Mouse (Mus musculus) embryonic fibroblast, embryonic 13.5 days (primary cell): ENCODE measurements around the gene Ccdc91. TPM values are rescaled to one million over a fixed set of nuclear protein-coding genes. Genes with fewer than 3 reads are reported as not detected.

Experiments used
- H3K27ac ChIP-seq: 2 replicates; pipeline ENCODE4 v1.5.1; 2012; ENCODE audit warnings: low read length, control low read depth, inconsistent platforms; ENCODE audit not compliant: insufficient read depth
- H3K4me1 ChIP-seq: 2 replicates; pipeline ENCODE4 v1.6.1; 2011; ENCODE audit warnings: low read length; ENCODE audit not compliant: control insufficient read depth, insufficient read depth
- H3K4me3 ChIP-seq: 2 replicates; pipeline ENCODE4 v1.5.1; 2011; ENCODE audit warnings: mild to moderate bottlenecking, control low read depth, low read length; ENCODE audit not compliant: insufficient read depth
- CTCF ChIP-seq: IDR thresholded peaks from 2 replicates; pipeline ENCODE4 v1.5.1; 2011; ENCODE audit warnings: mild to moderate bottlenecking, control low read depth, low read length, moderate library complexity, borderline replicate concordance; ENCODE audit not compliant: insufficient read depth
- POLR2A ChIP-seq: IDR thresholded peaks from 2 replicates; pipeline ENCODE4 v1.6.1; 2011; ENCODE audit warnings: low read depth, mild to moderate bottlenecking, control low read depth, low read length, moderate library complexity
- polyA plus RNA-seq: library from polyadenylated mRNA; stranded (reverse); fragments of >200 nt; gene quantifications from 2 replicates; pipeline ENCODE4 v1.2.4, GENCODE M21; 2011; ENCODE audit warnings: low read depth; ENCODE audit not compliant: missing spikeins, insufficient read length

Gene Ccdc91
- polyA plus RNA-seq, 1 experiment: 20.5 TPM

DNA sequence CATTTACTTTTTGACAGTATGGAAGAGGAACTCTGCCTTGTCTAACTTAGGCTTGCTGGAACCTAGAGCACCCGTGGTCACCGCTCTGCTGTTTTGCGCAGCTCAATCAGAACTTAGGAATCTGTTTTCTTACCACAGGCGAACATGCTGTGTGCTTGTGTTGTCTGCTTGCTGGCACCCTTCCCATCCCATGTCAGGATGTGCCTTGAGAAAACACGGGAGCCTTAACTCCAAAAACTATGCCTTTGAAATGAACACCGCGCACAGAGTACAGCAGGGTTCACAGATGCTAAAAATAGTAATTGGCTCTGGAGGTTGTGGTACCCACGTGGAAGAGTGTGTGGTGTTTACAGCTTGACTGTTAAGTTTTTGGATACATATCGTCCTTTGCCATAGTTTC is 30.4 kb downstream of the Ccdc91 start:
- Histone ChIP-seq H3K27ac (no peak overlapping the region), H3K4me3 (no peak overlapping the region), H3K4me1 (peaks cover 10% of the 10 kb centered on the region)
- no peak for TF ChIP-seq POLR2A
- no peak for TF ChIP-seq CTCF

DNA sequence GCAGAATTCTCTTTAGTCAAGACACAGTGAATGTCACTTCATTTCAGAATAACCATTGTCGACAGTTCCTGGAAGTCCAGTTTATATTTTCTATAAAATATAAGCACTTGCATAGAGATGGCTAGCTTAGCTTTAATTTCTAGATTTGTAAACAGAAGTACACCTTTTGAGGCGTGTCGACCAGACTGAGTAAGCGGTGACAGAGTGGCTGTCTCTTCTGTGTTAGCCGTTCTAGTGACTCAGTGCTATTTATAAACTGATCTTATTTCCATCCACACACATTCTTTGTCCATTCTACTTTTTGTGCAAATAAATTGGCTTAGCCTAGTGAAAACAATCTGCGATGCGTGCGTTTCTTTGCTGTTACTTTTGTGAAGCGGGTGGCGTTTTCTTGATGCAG is 30.9 kb downstream of the Ccdc91 start:
- TF ChIP-seq CTCF: no peak
- TF ChIP-seq POLR2A: no peak
- Histone ChIP-seq H3K27ac (no peak overlapping the region), H3K4me3 (no peak overlapping the region), H3K4me1 (peaks cover 10% of the 10 kb centered on the region)

DNA sequence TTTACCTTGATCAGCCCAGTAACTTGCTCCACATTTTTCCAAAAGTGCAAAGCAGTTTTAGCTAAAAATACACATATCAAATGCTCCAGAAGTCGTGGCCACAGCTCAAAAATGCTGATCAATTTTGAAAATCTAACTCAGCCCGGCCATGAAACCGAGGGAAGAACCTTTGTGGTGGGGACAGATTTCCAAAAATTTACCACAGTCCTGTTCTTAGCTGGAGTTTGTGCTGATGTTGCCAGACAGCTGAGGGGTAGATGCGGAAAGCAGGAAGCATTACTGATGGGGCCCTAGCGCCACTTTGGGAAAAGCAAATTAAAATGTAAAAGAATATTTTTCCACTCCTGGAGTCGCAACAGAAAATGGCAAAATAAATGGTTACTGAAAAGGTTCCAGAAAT is 31.6 kb downstream of the Ccdc91 start:
- no peak overlapping the region for H3K4me3 ChIP-seq
- no peak for TF ChIP-seq CTCF
- TF ChIP-seq POLR2A: no peak
- H3K4me1 ChIP-seq: peaks cover 10% of the 10 kb centered on the region
- H3K27ac ChIP-seq: no peak overlapping the region

DNA sequence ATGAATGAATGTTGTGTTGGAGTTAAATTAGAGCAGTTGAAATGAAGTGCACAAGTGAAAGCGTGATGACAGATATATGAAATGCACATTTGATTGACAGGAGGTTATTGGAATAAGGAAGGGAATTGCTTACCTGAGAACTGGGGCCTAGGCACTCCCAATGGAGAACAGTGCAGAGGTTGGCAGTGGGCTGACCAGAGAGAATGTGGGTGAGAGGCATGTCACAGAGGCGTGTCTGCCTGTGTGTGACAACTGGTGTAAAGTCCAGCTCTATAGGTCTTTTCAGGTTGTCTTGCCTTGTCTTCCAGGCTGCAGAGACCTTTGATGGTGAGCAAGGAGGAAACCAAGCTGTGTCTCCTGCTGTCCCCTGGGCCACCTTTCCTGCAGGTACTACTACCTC is 34.9 kb downstream of the Ccdc91 start:
- Histone ChIP-seq H3K4me1 (peaks cover 10% of the 10 kb centered on the region), H3K27ac (no peak overlapping the region), H3K4me3 (no peak overlapping the region)
- TF ChIP-seq POLR2A: no peak
- TF ChIP-seq CTCF: no peak

DNA sequence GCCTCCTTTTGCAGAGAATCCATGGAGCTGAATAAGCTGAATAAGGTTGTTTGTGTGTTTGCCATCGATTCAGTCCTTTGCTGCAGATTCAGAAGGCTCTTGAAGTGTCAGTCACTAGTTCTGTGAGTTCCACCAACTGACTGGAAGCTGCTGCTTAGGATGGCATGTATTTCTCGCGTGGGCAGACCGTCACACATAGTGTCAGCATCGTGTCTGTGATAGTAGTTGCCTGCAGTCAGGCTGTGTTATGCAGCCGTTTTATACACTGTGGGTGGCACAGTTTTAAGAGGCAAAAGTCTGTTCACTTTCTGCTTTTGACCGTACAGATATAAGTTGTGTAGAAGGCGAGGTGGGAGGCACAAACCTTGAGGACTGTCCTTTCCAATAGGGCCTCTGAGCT is 42.3 kb downstream of the Ccdc91 start:
- no peak for TF ChIP-seq CTCF
- TF ChIP-seq POLR2A: no peak
- Histone ChIP-seq H3K4me3 (no peak overlapping the region), H3K4me1 (no peaks in the 10 kb centered on the region), H3K27ac (no peak overlapping the region)

DNA sequence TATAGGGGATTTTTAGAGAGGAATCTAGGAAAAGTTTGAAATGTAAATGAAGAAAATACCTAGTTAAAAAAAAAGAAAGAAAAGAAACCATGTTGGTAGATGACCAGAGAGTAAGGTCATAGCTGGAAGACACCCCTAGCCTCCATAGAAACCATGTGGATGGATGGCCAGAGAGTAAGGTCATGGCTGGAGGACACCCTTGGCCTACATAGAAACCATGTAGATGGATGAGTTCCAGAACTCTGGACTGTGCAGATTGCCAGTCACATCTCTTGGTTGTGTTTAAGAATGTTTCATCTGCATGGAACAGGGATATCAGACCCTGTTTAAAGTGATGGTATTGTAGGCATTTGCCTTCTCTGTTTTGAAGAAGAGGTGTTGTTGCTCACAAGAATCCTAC is 49.6 kb downstream of the Ccdc91 start:
- Histone ChIP-seq H3K27ac (no peak overlapping the region), H3K4me3 (no peak overlapping the region), H3K4me1 (no peaks in the 10 kb centered on the region)
- TF ChIP-seq CTCF (no peak), POLR2A (no peak)

DNA sequence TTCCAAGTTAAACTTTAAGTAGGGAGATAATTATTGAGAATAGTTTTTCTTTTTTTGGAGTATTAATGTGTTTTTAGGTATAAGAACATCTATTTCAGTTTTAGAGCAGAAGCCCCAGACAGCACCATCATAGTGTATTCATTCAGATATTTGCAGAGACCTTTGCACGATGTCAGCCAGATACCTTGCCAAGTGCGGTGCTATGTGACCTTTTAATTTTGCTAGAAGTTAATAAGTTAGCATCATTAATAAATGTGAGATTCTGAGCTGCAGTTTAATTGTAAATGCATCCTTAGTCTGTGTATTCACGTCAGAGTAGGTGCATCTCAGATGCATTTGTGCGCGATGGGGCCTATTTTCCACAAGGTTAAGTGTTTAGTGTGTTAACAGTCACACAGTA is 59.3 kb downstream of the Ccdc91 start:
- TF ChIP-seq POLR2A: no peak
- no peak for TF ChIP-seq CTCF
- Histone ChIP-seq H3K4me3 (no peak overlapping the region), H3K27ac (no peak overlapping the region), H3K4me1 (no peaks in the 10 kb centered on the region)

DNA sequence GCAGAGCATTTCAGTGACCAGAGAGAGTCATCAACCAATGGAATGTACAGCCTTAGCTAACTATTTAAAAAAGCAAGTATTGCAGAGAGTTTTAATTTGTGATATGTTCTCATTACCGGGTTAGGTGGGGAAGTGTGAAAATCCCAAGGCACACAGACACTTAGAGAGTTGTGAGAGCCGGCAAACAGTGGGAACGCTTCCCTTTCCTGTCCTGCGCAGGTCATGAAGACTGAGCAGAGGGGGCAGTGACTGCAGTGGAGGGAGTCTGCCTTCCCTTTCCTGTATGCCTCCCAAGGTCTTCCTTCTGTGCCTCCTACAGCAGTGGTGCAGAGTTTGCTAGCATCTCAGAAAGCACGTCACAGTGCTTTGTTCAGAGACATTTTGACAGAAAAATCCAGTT is 62.6 kb downstream of the Ccdc91 start:
- H3K4me1 ChIP-seq: no peaks in the 10 kb centered on the region
- no peak overlapping the region for H3K27ac ChIP-seq
- no peak overlapping the region for H3K4me3 ChIP-seq
- TF ChIP-seq POLR2A: no peak
- TF ChIP-seq CTCF: no peak

DNA sequence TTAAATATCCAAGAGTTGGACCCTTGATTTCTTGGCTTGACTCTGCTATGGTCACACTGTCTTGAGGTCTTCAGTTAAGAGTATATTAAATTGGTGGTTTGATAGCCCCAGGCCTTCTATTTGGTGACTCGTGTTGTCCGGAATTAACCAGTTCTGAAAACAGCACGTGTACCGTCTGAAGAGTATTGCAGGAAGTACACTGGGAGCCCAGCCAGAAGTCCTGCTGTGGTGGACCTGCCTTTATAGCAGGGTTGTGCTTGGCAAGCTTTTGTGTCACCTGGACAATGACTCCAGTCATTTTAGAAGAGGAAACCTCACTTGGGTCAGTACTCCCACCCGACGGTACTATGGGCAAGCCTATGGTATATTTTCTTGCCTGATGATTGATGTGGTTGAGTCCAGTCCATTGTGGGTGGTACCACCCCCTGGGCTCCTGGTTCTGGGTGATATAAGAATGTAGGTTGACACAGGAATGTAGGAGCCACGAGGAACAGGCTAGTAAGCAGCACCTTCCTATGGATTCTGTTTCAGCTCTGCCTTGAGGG is 63.5 kb downstream of the Ccdc91 start:
- Histone ChIP-seq H3K27ac (no peak overlapping the region), H3K4me3 (no peak overlapping the region), H3K4me1 (no peaks in the 10 kb centered on the region)
- TF ChIP-seq POLR2A: no peak

DNA sequence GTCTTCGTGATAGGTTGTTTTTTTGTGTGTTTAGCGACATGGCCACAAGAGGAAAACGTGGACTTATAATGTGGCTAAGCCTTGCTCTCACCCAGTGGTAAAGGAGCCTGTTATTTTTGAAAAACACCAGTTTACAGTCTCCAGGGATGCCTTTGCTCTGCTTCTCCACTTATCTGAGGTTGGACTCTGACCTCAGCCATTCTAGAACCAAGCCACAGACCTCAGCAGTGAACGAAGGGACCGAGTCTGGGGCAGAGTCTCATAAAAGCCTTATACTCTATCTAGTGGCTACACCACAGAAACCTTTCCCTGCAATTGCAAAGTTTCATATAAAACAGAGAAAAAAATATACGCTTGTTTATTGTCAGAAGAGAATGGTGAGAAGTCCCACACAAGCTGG is 65.3 kb downstream of the Ccdc91 start:
- TF ChIP-seq CTCF (no peak), POLR2A (no peak)
- Histone ChIP-seq H3K4me3 (no peak overlapping the region), H3K4me1 (no peaks in the 10 kb centered on the region), H3K27ac (no peak overlapping the region)

DNA sequence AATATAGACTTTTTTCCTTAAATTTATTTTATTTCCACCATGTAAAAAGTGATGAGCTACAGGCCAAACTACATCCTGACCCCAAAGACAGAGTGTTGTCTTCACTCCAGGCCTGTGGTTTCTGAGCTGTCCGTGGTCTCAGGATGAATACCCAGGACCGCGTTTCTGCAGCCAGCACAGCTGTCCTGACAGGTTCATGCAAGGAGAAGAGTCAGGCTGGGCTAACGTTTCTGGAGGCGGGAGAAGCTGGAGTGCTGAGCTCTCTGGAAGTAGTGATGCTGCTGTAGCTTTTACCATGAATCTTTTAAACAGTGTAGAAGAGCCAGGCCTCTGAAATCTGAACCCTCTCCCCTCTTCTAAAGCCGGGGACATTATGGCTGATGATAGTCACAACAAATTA is 80.0 kb downstream of the Ccdc91 start:
- H3K27ac ChIP-seq: no peak overlapping the region
- no peaks in the 10 kb centered on the region for H3K4me1 ChIP-seq
- no peak overlapping the region for H3K4me3 ChIP-seq
- TF ChIP-seq POLR2A (no peak), CTCF (no peak)

DNA sequence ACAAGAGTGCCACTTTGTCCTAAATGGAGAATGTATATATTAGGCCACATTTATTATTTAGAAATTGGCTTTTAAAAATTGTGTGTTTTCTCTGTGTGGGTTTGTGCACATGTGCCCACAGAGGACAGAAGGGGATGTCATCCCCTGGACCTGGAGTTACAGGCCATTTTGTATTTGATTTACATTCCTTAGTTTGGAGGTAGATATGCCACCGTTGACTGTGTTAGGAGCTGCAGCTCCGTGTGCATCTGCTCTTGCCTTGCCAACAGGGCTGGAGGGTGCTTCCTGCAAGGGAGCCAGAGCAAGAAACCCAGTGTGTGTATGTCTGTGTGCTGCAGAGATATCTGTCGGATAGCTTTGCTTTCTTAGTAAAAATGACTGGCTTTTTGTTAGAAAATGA is 83.7 kb downstream of the Ccdc91 start:
- Histone ChIP-seq H3K27ac (no peak overlapping the region), H3K4me3 (no peak overlapping the region), H3K4me1 (no peaks in the 10 kb centered on the region)
- TF ChIP-seq CTCF (no peak), POLR2A (no peak)
